Mouse (Mus musculus) 3T3-L1 (cell line): ENCODE results near the gene Scgb1a1.
"Not testable (repeated sequence)": the region's sequence is repeated elsewhere in the genome, so short reads cannot be mapped to it uniquely, and the experiment has no call there.

Experiments used
- DNase-seq: peaks from one replicate; pipeline ENCODE4 v3.0.0-alpha.2; 2015; ENCODE audit warnings: low read depth, low spot score

Gene Scgb1a1

GRCm38 (mm10) chr19:9087821-9088220 lies at the start of gene Scgb1a1:
Gene Scgb1a1, minus strand, starts transcription at chr19:9087958.
- DNase-seq = no peak

- DNase-seq = no peak
These were observed 49.4 kb upstream of the Scgb1a1 start for GRCm38 (mm10) chr19:9137159-9137558.

- DNase-seq = peak; percentile 90
These were observed 48.0 kb upstream of the Scgb1a1 start, which contains the start of gene Asrgl1 for GRCm38 (mm10) chr19:9135512-9136331. Gene Asrgl1, minus strand, starts transcription at chr19:9135636.

GRCm38 (mm10) chr19:9134746-9135511 lies 47.2 kb upstream of the Scgb1a1 start:
- peak; percentile 7 for DNase-seq

- peak; percentile 46 for DNase-seq
These were observed 42.2 kb upstream of the Scgb1a1 start for GRCm38 (mm10) chr19:9129996-9130395.

GRCm38 (mm10) chr19:9128499-9129194 lies 40.9 kb upstream of the Scgb1a1 start:
- no peak for DNase-seq

- DNase-seq = not testable (repeated sequence)
These were observed 36.2 kb upstream of the Scgb1a1 start for GRCm38 (mm10) chr19:9123986-9124385.

GRCm38 (mm10) chr19:9122390-9122789 lies 34.6 kb upstream of the Scgb1a1 start:
- DNase-seq = no peak

- DNase-seq = peak; percentile 19
These were observed 32.1 kb upstream of the Scgb1a1 start for GRCm38 (mm10) chr19:9119655-9120425.

- DNase-seq = no peak
These were observed 29.5 kb upstream of the Scgb1a1 start for GRCm38 (mm10) chr19:9117275-9117674.

- no peak for DNase-seq
These were observed 28.5 kb upstream of the Scgb1a1 start for GRCm38 (mm10) chr19:9116268-9116667.

GRCm38 (mm10) chr19:9112043-9112442 lies 24.3 kb upstream of the Scgb1a1 start:
- DNase-seq = no peak

- peak; percentile 93 for DNase-seq
These were observed 22.6 kb upstream of the Scgb1a1 start for GRCm38 (mm10) chr19:9110182-9110869.

- DNase-seq = peak; percentile 68
These were observed 20.8 kb upstream of the Scgb1a1 start for GRCm38 (mm10) chr19:9108536-9108935.

- DNase-seq = peak; percentile 55
These were observed 19.6 kb upstream of the Scgb1a1 start for GRCm38 (mm10) chr19:9107379-9107755.

- peak; percentile 94 for DNase-seq
These were observed 19.1 kb upstream of the Scgb1a1 start for GRCm38 (mm10) chr19:9106751-9107378.

- DNase-seq = peak; percentile 92
These were observed 18.3 kb upstream of the Scgb1a1 start for GRCm38 (mm10) chr19:9106096-9106495.

GRCm38 (mm10) chr19:9105101-9105685 lies 17.4 kb upstream of the Scgb1a1 start:
- peak; percentile 64 for DNase-seq

GRCm38 (mm10) chr19:9103986-9104385 lies 16.2 kb upstream of the Scgb1a1 start:
- no peak for DNase-seq

- no peak for DNase-seq
These were observed 13.3 kb upstream of the Scgb1a1 start for GRCm38 (mm10) chr19:9101062-9101457.
